Mouse (Mus musculus): ENCODE measurements around the gene Lmbrd1.

- TF ChIP-seq HCFC1 (IDR thresholded peaks at IDR 0.05; ENCODE audit: borderline replicate concordance, insufficient read depth, low read length): no peak
- TF ChIP-seq ZNF384 (IDR thresholded peaks at IDR 0.05; ENCODE audit: low read depth, low read length): no peak
These were observed 56.4 kb downstream of the Lmbrd1 start for GRCm38 (mm10) chr1:24734866-24735265.

Measured in ES-E14 (cell line).